Mouse (Mus musculus): Measurements from ENCODE around the gene Slco2a1.

DNA sequence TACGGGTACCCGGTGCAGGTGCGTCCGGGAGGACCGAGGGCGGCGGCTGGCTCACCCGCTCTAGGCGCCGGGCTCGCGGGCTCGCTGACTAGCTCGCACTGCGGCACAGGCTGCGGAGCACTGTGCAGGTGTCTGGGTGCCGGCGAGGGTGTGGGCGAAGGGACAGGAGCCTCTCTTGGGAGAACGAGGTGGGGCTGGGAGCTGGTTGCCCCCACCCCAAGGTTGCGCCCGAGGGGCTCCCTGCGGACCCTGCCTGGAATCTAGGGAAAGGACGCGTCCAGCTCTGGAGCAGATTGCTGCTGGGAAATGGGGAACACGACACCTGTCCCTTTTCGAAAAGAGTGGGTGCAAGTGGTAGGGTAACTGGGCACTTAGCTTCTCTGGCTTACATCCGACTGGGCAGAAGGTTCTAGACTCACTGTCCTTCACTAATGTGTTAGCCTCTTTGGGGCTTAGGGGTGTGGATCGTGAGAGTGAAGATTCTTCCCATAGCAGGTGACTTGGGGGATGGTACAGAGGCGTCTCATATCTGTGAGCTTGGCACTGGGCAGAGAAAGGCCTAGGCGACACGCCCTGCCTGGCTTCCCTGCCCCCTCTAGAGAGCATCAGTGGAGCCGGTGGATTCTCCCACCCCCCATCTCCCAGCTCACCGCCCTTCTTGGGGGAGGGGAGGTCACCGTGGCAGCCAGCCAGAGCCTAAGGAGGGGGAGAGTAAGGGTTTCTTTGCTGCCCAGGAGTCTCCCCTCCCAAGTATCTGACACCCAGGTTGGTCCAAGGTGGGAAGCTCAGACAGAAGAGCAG is 124.2 kb downstream of the Slco2a1 start:
- TF ChIP-seq CTCF (IDR thresholded peaks at IDR 0.05) (no peak), POLR2A (IDR thresholded peaks at IDR 0.05; ENCODE audit: insufficient read depth, low read depth, low read length) (no peak)

Measured in heart, adult 2 months (tissue).